Mouse (Mus musculus) neural tube, embryonic 13.5 days (tissue): ENCODE measurements around the gene Orc4. TPM values are rescaled to one million over a fixed set of nuclear protein-coding genes. Genes with fewer than 3 reads are reported as not detected.
A peak's percentile ranks its signal among the peaks of the same experiment; 100 is the strongest.
"Not testable (repeated sequence)": the region's sequence is repeated elsewhere in the genome, so short reads cannot be mapped to it uniquely, and the experiment has no call there.

Experiments used
- ATAC-seq: fragments of 200-750 bp; cut with Nextera tagmentation; 2 replicates; pipeline ENCODE4 v1.8.0; 2017; ENCODE audit warnings: low read depth, mild to moderate bottlenecking, moderate TSS enrichment, moderate library complexity
- H3K27ac ChIP-seq: fragments of 300-500 bp; sonication (generic); replicated peaks from 2 replicates; pipeline ENCODE4 v1.5.1; 2015; ENCODE audit warnings: moderate library complexity, mild to moderate bottlenecking, inconsistent platforms
- H3K27me3 ChIP-seq: fragments of 300-500 bp; sonication (generic); 2 replicates; pipeline ENCODE4 v1.6.1; 2015; ENCODE audit warnings: mild to moderate bottlenecking, inconsistent platforms
- H3K36me3 ChIP-seq: fragments of 300-500 bp; sonication (generic); 2 replicates; pipeline ENCODE4 v1.6.1; 2015; ENCODE audit warnings: mild to moderate bottlenecking, inconsistent platforms
- H3K4me1 ChIP-seq: fragments of 300-500 bp; sonication (generic); replicated peaks from 2 replicates; pipeline ENCODE4 v1.6.1; 2015; ENCODE audit warnings: inconsistent platforms
- H3K4me2 ChIP-seq: fragments of 300-500 bp; sonication (generic); 2 replicates; pipeline ENCODE4 v1.6.1; 2015; ENCODE audit warnings: inconsistent platforms, mild to moderate bottlenecking, moderate library complexity
- H3K4me3 ChIP-seq: fragments of 300-500 bp; sonication (generic); 2 replicates; pipeline ENCODE4 v1.5.1; 2015; ENCODE audit warnings: mild to moderate bottlenecking, inconsistent platforms
- H3K9ac ChIP-seq: fragments of 300-500 bp; sonication (generic); 2 replicates; pipeline ENCODE4 v1.6.1; 2015; ENCODE audit warnings: moderate library complexity, mild to moderate bottlenecking, inconsistent platforms
- H3K9me3 ChIP-seq: fragments of 300-500 bp; sonication (generic); 2 replicates; pipeline ENCODE4 v1.6.1; 2016; ENCODE audit warnings: inconsistent platforms
- WGBS: fragments of 180-500 bp; shearing (Covaris S2); methylation state at CpG from one replicate; pipeline ENCODE4 v1.1.7; 2015; 5-methylcytosine and 5-hydroxymethylcytosine counted together
- polyA plus RNA-seq: library from polyadenylated mRNA; unstranded; fragments of >200 nt; fragmentation: Nextera tagmentation; extraction: Ambion mirVana; gene quantifications from 2 replicates; pipeline ENCODE4 v1.2.1, GENCODE M21; 2015

Gene Orc4
- polyA plus RNA-seq, 1 experiment from 2014 or later = 108 TPM

DNA sequence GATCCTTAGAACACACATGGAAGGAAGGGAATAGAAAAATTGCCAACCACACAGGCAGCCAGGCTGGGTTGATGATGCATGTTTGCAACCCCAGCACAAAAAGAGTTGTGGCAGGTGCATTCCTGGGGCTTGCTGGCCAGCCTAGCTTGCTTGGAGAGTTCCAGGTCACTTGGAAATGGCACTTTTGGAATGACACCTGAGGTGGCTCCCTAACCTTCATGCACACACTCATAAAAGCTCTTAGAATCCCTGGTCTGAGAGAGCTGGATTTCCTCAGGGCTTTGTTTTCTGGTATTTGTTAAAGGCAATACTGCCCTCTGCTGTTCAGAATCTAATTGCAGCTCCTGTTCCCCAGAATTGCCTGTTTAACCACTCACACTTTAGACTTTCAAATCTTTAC lies 64.1 kb downstream of the Orc4 start:
- Histone ChIP-seq H3K4me1 (peaks cover 6% of the 10 kb centered on the region), H3K36me3 (peaks cover 10% of the 10 kb centered on the region; the same call in 1 of the 2 replicates), H3K4me2 (no peak overlapping the region), H3K9me3 (no peaks in the 10 kb centered on the region), H3K27ac (peak overlapping the region; percentile 65; the same call in 1 of the 2 replicates), H3K9ac (no peak overlapping the region), H3K4me3 (no peak overlapping the region), H3K27me3 (no peaks in the 10 kb centered on the region)
- 0 out of 2 replicates have a peak, but pooled peaks have one; percentile 65 for ATAC-seq

GRCm38 (mm10) chr2:48868199-48868913 lies 81.7 kb downstream of the Orc4 start:
- Histone ChIP-seq H3K9ac (no peak overlapping the region), H3K4me1 (peaks cover 15% of the 10 kb centered on the region; the same call in 1 of the 2 replicates), H3K4me2 (no peak overlapping the region), H3K36me3 (no peaks in the 10 kb centered on the region), H3K9me3 (no peaks in the 10 kb centered on the region), H3K27ac (no peak overlapping the region), H3K27me3 (no peaks in the 10 kb centered on the region), H3K4me3 (no peak overlapping the region)
- no peak for ATAC-seq
- WGBS = 79% methylated on average over 5 of the region's 5 CpGs

GRCm38 (mm10) chr2:48865596-48865995 lies 84.5 kb downstream of the Orc4 start:
- H3K36me3 ChIP-seq, H3K27ac ChIP-seq, ATAC-seq, H3K4me3 ChIP-seq, H3K4me2 ChIP-seq, H3K27me3 ChIP-seq, H3K9ac ChIP-seq, H3K9me3 ChIP-seq: not testable (repeated sequence)
- H3K4me1 ChIP-seq = peaks cover 15% of the 10 kb centered on the region; the same call in 1 of the 2 replicates
- 92% methylated on average over 6 of the region's 6 CpGs for WGBS

Other genes with a start within 250 kb of the Orc4 start
- 52.7 and 58.7 TPM in 2 replicates for gene Acvr2a, start 136.2 kb downstream of the Orc4 start, polyA plus RNA-seq
- 41.2 and 50.7 TPM in 2 replicates for gene Mbd5, start 769 bp downstream of the Orc4 start, polyA plus RNA-seq